Mouse (Mus musculus) CD4-positive, CD25-positive, alpha-beta regulatory T cell, adult 2 months (primary cell): ENCODE data around the gene Ccdc60.
"Not testable (repeated sequence)": the region's sequence is repeated elsewhere in the genome, so short reads cannot be mapped to it uniquely, and the experiment has no call there.

Experiments
- DNase-seq: peaks from one replicate; pipeline ENCODE4 v3.0.0-alpha.2; 2012; ENCODE audit warnings: low read depth, low spot score

Ccdc60 gene

DNA sequence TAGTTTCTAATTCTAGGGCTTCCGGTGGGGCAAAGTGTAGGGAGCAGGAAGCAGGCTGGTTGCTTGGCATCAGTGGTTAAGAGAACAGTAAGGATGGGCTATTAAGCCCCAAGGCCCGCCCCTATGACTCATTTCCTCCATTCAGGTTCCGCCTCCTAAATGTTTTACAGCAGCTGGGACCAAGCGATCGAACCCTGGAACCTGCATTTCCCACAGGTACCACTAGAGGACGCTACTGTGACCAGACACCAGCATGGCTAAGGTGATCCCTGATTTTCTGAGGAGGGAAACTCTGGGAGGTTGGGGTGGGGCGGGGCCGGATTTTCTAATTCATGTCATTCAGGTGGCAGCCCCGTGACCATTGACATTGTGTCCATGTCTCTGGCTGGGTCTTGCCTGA lies 96.1 kb downstream of the Ccdc60 start:
- DNase-seq: peak; percentile 7

DNA sequence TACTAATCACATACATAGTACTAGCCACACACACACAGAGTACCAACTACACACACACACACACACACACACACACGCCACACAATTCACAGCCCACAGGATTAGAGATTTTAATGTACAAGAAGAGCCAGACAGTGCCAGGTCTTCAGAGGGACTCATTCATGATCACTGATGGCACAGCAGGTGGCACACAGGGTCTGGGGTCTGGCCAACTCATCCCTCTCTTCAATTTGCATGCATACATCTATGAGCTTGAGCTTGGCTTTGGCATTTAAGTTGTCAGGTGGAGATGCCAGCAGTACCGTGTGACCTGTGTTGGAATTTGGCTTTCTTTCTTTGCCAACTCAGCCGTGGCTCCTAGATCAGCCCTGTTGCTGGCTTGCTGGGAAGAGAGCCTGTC lies 97.2 kb downstream of the Ccdc60 start:
- DNase-seq: no peak

DNA sequence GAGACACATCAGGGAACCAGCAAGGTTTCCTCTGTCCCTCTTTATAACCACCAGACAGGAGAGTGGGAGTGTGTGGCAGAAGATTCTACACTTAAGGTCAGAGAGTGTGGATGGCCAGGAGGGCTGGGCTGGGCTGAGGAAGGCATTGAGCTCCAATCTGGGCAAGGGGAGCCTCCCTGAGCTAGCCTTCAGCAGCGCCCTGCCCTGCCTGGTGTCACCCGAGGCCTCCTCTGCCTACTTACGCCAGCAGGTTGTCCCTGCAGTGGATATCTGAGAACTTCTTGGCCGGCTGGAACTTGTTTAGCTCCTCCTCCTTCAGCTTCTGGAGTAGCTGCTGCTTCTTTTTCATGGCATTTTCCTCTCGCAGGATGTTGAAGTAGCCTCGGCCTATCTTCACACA lies 99.0 kb downstream of the Ccdc60 start:
- DNase-seq: no peak

DNA sequence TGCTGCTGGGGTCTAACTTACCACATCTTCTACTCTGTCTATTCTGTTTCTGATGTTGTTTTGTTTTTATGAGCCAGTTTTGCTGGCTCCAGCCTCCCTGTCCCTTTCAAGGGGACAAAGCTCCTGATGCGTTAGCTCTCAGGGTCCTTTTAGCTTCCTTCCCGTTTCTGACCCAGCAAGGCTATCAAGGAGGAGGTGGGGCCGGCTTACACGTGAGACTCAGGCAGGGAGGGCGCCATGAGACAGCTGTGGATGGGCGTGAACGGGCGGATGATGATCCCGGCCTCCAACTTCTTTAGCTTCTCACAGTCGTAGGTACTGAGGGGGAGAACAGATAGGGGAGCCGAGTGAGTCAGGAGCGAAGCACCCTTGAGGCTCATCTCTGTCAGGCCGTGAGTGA lies 108.2 kb downstream of the Ccdc60 start:
- no peak for DNase-seq

DNA sequence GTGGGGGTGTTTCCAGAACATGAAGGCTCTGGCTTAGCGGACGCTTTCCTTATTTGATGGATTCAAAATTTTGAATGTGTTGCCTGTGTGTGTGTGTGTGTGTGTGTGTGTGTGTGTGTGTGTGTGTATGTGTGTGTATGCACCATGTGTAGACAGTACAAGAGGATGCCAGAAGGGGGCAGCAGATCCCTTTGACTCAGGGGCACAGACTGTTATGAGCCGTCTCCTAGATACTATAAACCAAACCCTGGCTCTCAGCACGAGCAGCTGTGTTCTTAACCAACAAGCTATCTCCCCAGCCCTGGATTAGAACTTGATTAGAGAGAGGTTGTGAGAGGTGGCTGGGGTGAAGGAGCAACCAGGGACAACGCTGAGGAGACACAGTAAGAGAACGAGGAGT lies 117.1 kb downstream of the Ccdc60 start:
- no peak for DNase-seq

DNA sequence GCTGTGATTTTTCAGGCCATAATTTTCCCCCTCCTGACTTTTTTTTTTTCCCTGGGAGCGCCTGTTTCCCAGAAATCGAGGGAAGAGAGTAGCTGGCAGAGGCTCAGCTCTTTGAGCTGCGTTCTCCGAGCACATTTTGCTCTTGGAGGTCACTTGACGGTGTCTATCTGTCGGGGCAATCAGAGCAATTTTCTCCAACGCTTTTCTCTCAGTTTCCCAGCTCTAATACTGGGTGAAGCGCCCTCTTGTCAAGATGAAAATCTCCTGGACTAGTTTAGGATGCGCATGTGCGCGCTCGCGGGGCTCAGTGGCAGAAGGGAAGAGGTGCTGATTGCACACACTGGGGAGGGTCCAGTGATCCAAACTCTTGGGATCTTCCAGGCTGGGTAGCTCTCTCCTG lies 121.8 kb downstream of the Ccdc60 start:
- DNase-seq: no peak

DNA sequence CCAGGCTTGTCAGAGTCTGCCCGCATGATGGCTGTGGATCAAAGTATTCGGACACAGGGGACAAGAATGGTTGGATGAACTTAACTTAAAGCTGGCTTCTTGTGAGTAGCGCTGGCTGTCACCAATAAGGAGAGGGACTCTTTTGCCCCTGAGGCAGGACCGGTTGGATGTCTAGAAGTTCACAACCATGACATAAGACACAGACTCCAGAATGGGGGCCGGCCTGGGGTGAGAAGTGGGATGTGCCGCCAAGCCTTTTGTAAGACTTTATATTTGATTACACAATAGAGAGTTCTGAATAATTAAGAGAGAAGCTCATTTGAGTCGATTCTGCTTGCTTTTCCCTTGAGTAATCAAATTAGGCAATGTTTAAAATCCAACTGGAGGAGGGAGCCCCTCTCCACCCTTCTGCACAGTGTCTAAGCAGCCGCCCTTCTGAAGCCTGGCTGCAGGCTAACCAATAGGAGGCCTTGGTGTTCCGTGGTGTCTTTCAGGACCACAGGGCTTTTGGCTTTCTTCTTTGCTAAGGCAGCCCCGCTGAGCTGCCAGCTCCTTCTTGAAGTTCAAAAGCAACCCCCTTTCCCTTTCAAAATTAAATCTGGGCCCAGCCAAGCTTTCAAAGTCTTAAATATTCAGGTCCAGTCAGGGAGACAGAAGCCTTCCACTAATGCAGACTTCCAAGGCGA lies 123.4 kb downstream of the Ccdc60 start:
- DNase-seq: no peak

DNA sequence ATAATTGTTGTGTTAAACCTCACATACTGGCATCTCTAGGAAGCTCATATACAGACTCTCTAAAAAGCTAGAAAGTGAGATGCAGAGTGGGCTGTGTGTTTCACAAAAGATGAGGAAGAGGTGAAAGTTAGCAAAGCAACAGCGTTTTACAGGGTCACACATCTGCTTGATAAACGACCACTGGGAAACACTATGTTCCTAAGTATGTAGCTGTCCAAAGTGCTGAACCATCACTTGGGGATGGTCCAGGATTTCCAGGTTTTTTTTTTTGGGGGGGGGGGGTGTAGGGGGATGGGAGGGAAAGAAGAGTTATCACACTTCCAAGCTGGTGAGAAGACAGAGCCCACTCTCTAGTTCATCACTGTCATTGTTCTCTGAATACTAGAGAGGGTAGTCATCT lies 134.0 kb downstream of the Ccdc60 start:
- DNase-seq: no peak

DNA sequence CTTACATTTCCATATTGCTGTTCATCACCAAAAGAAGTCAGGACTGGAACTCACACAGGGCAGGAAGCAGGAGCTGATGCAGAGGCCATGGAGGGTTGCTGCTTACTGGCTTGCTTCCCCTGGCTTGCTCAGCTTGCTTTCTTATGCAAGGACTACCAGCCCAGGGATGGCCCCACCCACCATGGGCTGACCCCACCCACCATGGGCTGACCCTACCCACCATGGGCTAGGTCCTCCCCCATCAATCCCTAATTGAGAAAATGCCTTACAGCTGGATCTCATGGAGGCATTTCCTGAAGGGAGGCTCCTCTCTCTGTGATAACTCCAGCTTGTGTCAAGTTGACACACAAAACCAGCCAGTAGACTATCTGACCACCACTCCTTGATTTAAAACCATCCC lies 142.3 kb downstream of the Ccdc60 start:
- DNase-seq: not testable (repeated sequence)

DNA sequence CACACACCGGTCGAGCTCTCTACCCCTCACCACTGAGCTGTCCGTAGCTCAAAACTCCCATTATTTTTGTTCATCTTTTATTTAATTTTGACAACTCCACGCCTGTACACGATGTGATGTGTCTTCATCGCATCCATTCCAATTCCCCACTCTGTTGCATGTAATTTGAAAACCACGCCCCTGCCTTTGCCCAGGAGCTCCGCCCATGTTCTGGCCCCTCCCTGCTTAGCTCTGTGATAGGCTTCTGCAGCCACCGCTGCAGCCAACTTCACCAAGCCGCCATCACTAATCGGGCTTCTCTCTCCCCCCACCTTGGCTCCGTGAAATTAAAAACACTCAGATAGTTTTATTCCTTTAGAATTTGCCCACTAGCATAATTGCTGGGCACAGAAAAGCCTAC lies 144.1 kb downstream of the Ccdc60 start:
- no peak for DNase-seq

DNA sequence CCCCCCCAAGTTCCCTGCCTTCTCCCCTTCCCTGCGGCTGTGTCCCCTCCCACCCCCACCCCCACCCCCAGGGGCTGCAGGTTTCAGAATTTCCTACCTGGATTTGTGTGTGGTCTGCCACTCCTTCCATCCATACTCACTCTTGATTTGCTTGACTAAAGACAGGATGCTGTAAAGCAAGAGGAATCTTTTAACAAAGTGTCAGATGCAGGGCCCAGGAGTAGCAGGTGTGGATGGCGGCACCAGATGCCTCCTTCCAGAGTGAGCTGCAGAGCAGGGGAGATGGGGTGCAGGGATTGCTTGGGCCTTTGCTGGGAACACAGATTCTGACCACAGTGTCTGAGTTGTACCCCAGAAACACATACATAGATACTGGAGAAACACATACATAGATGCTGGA lies 148.1 kb downstream of the Ccdc60 start:
- no peak for DNase-seq

DNA sequence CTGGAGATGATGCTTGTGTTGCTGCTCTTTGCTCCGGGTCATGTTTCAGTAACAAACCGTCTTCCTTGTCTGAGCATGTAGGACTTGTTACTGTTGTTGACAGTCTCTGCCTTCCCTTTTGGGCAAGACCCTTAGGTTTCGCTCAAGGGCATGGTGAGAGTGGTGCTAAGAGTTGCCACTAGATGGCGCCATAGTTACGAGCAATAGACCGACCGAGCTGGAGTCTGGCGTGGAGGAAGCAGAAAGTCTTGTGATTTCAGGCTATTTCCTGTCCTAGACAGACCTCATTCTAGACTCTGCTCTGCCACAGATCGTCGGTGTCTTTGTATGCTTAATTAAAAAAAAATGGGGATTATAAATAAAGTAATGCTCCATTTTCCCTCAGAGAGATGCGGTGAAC lies 165.4 kb downstream of the Ccdc60 start:
- peak; percentile 82 for DNase-seq

DNA sequence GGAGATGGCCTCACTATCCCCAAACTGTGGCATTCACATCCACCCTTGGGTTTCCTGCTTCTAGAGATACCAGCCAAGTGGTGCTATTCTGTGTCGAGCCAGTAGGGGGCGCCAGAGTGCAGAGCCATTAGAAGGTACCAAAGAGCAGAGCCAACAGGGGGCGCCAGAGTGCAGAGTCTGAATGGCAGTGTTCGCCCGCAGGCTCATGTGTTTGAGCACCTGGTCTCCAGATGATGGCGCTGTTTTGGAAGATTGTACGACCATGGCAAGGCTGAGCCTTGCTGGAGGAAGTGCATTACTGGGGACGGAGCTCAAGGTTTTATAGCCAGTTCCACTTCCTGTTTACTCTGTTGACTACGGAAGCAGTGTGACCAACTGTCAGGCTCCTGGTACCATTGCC lies 172.2 kb downstream of the Ccdc60 start:
- peak; percentile 80 for DNase-seq

DNA sequence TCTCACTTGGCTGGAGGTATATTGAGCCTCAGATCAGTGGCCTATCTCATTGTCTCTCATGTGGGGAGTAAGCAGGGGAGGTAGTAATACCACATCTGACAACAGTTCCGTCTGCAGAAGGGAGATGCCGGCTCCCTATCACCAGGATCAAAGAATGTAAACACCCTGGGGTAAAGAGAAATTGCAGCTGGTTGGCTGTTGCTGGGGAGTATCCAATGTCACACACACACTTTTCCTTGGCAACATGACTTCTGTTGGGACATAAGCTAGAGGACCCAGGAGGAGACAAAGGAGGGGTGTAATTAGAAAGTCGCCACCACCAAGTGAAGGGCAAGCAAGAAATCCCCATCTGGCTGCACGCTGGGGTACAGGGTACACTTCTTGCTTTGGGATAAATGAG lies 172.7 kb downstream of the Ccdc60 start:
- DNase-seq: no peak

DNA sequence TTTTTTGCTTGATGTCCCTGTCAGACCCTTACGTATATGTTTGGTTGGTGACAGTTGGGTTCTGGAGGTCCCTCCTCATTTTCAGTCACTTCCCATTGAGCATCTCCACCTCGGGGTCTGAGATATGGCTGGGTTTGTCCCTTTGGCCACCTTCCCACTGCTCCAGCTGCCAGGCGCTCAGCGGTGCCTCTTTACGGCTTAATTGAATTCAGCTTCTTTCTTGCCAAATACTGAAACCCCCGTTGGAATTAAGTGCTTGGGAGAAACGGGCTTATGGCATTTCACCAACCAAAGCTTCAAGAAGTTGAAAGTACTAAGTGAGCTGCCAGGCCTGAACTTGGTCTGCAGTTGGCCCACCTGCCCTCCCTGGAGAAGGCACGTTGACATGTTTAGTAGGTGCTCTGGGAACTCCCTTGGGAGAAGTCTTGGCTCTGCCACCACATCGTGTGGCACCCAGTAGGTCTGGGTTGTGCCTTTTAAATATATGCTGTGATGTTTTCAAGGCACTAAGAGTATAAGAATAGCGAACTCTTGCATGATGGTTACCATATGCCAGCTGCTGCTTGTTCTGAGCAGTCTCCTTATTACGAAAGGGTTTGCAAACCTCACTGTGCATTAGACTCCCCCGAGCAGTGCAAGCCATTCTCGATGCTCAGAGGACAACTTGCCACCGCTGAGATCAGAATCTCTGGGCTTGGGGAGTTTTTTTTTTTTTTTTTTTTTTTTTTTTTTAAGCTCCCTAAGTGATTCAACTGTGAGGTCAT lies 173.5 kb downstream of the Ccdc60 start:
- no peak for DNase-seq

DNA sequence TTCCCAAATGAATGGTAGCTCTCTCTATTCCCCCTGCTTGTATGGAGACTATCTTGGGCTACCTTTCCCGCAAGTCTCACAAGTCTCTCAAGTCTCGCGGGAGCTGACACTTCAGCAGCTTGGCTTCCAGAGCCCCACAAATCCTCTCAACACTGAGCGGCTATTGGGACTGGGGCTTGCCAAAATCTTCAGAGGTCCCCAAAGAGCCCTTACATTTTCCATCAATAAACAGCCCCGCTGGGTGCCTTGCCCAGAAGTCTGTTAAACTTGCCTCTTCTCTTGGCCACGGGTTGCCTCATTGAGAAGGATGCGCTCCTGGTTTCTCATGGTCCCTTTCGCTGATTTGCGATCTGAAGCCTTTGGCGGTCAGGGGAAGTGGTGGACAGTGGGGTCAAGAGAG lies 180.1 kb downstream of the Ccdc60 start:
- DNase-seq: no peak

DNA sequence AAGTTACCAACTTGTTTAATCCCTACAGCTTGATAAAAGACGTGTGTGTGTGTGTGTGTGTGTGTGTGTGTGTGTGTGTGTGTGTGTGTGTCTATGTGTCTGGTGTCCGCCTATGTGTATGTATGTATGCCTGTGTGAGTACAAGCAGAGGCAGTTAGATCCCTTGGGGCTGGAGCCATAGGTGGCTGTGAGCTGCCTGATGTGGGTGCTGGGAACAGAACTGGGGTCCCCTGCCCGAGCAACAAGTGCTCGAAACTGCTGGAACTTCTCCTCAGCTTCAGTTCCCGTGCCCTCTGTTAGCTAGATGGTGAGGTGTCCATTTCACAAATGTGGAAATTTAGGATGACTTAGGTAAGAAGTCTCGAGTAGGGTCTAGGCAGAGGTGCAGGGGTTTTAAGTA lies 204.6 kb downstream of the Ccdc60 start:
- no peak for DNase-seq

DNA sequence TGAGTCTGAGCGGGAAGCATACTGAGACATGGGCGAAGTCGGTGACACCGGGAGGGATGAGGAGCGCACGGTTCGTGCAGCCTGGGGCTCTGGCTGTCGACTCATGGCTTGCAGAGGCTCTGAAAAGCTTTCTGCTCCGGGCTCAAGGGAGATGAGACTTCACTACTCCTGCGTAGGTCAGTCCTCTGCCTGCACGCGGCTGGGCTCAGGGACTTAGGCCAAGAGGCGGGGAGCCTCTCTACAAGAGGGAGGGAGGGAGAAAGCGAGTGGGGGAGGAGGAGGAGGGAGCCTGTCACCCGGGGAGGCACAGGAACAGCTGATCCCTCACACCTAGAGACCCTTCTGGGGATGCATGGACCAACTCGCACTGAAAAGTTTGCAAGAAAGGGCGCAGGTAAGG lies 205.7 kb downstream of the Ccdc60 start, which contains the start of gene Tmem233:
Gene Tmem233, minus strand, starts transcription at position 164 of the 400 bp plus-strand sequence.
- no peak for DNase-seq

DNA sequence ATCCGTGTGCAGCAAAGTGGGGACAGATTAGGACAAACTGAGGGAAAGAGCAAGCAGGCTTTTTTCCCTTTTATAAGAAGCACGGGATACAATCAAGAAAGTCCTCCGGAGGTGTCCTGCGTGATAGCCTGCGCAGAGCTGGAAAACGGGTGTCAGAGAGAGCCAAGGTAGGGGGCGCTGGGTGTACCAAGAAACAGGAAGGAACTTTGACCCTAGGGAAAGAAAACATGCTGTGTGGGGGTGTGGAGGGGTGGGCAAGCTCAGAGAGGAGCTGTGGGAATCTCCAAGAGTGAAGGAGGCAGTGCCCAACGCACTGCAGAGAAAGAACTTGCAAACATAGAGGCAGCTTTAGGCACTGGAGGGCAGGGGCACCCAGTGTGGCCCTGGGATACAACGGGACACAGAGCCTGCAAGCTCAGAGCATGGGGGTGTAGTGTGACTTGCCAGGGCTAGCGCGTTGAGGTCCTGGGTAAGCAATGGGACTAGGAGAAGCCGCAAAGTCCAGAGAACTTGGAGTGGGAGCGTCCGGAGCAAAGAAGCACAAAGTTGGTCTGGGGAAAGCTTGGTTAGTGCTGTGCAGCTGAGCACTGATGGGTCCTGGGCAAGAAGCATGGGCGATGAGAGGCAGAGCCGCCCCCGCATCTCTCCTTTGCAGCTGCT lies 206.4 kb downstream of the Ccdc60 start:
- DNase-seq: no peak

DNA sequence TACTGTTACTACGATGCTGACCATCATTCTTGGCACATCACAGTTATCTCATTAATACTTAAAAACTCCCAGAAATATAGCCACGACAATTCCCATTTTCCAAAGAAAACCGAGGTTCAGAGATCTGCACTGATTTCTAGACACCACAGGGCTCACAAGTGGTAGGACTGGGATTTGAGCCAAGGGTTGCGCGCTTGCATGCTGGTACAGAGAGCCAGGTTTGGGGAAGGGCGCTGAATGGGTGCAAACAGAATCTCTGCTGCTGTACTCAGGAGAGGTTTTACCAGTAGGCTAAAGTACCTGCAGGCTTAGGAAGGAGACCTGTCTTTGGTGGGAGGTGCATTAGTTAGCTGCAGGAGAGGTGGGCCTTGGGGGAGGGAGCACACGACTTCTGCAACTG lies 207.2 kb downstream of the Ccdc60 start:
- DNase-seq: no peak

DNA sequence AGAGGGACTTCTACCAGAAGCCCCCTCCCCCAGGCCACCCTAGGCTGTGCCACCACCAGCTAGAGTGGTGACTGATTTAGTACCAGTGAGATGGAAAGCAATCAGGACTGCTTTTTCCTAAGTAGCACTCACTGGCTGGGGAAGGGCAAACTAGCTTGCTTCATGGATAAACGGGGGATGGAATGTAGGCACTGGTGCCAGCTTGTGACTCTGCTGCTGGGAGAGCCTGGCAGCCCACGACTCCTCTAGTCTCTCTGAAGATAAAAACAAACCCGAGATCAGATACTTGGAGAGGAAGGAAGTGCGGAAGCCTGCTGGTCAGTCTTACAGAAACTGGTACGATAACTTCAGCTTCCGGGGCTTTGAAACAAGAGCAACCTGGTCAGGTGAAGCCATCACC lies 208.0 kb downstream of the Ccdc60 start:
- no peak for DNase-seq
